Mouse (Mus musculus): ENCODE data around the gene H3f3a.
"Not testable (repeated sequence)": the region's sequence is repeated elsewhere in the genome, so short reads cannot be mapped to it uniquely, and the experiment has no call there.

DNA sequence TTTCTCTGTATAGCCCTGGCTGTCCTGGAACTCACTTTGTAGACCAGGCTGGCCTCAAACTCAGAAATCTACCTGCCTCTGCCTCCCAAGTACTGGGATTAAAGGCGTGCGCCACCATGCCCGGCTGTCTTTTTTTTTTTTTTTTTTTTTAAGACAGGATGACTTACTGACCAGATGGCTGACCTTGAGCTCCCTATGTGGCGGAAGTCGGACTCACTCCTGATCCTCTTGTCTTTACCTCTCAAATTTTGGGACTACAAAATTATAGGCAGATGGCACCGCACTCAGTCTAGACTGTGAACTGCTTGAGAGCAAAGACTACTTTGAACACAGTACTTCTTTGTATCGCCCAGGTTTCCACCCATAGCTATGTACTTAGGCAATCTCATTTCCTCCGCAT, 22.7 kb upstream of the H3f3a start:
- not testable (repeated sequence) for TF ChIP-seq POLR2A, CTCF (IDR thresholded peaks at IDR 0.05; ENCODE audit: extremely low read depth, insufficient read depth, low read length)
